Mouse (Mus musculus): ENCODE results near the gene Krt81.

- TF ChIP-seq CTCF (IDR thresholded peaks at IDR 0.05; ENCODE audit: low read depth) (no peak), EP300 (IDR thresholded peaks at IDR 0.05; ENCODE audit: low read depth) (no peak)
These were observed at the start of gene Krt81 for GRCm38 (mm10) chr15:101463651-101464050.

Measured in liver, postnatal 0 days (tissue).